9 mouse cellular contexts compared by ENCODE assay signal in genomic region chr12:57534879-57535611, GRCm38 (mm10). TPM values are rescaled to one million over a fixed set of nuclear protein-coding genes. Genes with fewer than 3 reads are reported as not detected.
DNase-seq lines count a peak whose midpoint lies in the region; ATAC-seq and TF ChIP-seq lines count a peak whose summit lies in the region.
"Had no signal": no experiment of that assay in that cellular context is flagged by ENCODE, and none has a peak within 500 bp of the region (broad histone marks: within the 10 kb centered on the region; RNA-seq: fewer than 3 reads in every experiment).

No protein-coding gene starts in this region.

- no peaks in the 10 kb centered on the region for H3K79me2 ChIP-seq in liver, adult 2 months (ENCODE audit: control insufficient read depth, insufficient read depth, low read length)

- H3K36me3 ChIP-seq in forebrain, embryonic 13.5 days (ENCODE audit: poor library complexity, severe bottlenecking) = no peaks in the 10 kb centered on the region
- no peaks in the 10 kb centered on the region for H3K36me3 ChIP-seq in liver, adult 2 months (ENCODE audit: control insufficient read depth, insufficient read depth, low read length)

- H3K4me3 ChIP-seq in forebrain, embryonic 13.5 days = peak overlapping the region; percentile 12; the same call in 1 of the 2 replicates
- H3K4me3 ChIP-seq in liver, adult 2 months (ENCODE audit: insufficient read depth, low read depth, low read length) = peak overlapping the region; percentile 62; the same call in 1 of the 2 replicates

- ATAC-seq in forebrain, embryonic 13.5 days = peak; percentile 62

- no peak overlapping the region for H3K27ac ChIP-seq in forebrain, embryonic 13.5 days
- H3K27ac ChIP-seq in liver, adult 2 months (replicated peaks; ENCODE audit: insufficient read depth, low read depth, low read length) = peak overlapping the region; percentile 33; the same call in 1 of the 2 replicates

- H3K4me2 ChIP-seq in forebrain, embryonic 13.5 days = peak overlapping the region; percentile 51

- TF ChIP-seq POLR2A in liver, adult 2 months (IDR thresholded peaks at IDR 0.05; ENCODE audit: extremely low read depth, insufficient read depth, low read length) = no peak

- under 1% methylated on average over 37 of the region's 39 CpGs for WGBS in forebrain, embryonic 13.5 days
- WGBS in liver, adult 2 months = 22% methylated on average over 38 of the region's 39 CpGs

- DNase-seq in cerebellum, postnatal 10 days = peak; percentile 27 to 36
- DNase-seq in cerebellum, postnatal 4 days (ENCODE audit: low spot score in 2 of 2) = no peak
- DNase-seq in liver, adult 2 months (ENCODE audit: extremely low read depth, low read depth, low spot score) = peak; percentile 11
- DNase-seq in neural tube, embryonic 10.5 days (ENCODE audit: extremely low spot score, low spot score) = peak; percentile 58
- no peak for DNase-seq in c-Kit-positive CD71-positive TER-119-positive erythroid progenitor cells, embryonic 14.5 days (ENCODE audit: low spot score)
- no peak for DNase-seq in layer of hippocampus, postnatal 14 days (ENCODE audit: low spot score in 2 of 2)
- DNase-seq in spleen, adult 12 weeks (ENCODE audit: low spot score) = no peak

- H3K4me1 ChIP-seq in forebrain, embryonic 13.5 days = peaks cover 24% of the 10 kb centered on the region
- H3K4me1 ChIP-seq in liver, adult 2 months (ENCODE audit: control insufficient read depth, insufficient read depth, low read length) = peaks cover 5% of the 10 kb centered on the region; the same call in 1 of the 2 replicates

- no peaks in the 10 kb centered on the region for H3K9me3 ChIP-seq in forebrain, embryonic 13.5 days (replicated peaks)

- H3K9ac ChIP-seq in forebrain, embryonic 13.5 days = no peak overlapping the region
- peak overlapping the region; percentile 82 for H3K9ac ChIP-seq in liver, adult 2 months (ENCODE audit: low read depth, low read length)

- peaks cover 89% of the 10 kb centered on the region for H3K27me3 ChIP-seq in forebrain, embryonic 13.5 days
- no peaks in the 10 kb centered on the region for H3K27me3 ChIP-seq in liver, adult 2 months (ENCODE audit: control insufficient read depth, insufficient read depth, low read length)

- no peak for TF ChIP-seq CTCF in liver, adult 2 months (IDR thresholded peaks at IDR 0.05; ENCODE audit: low read depth, low read length)

RNA-seq across cellular contexts. Expression of gene Foxa1, which starts 11.7 kb away (rescaled TPM):
- 0.43 and 1.0 TPM in 2 replicates for polyA plus RNA-seq in forebrain, embryonic 13.5 days (2015; fragmentation: Nextera tagmentation; extraction: Ambion mirVana)
- total RNA-seq in liver, adult 2 months (2014; rRNA removed) = 4.1 and 5.2 TPM in 2 replicates
- polyA plus RNA-seq in liver, adult 2 months (2012; rRNA removed) = 11.8 and 15.2 TPM in 2 replicates
- total RNA-seq in layer of hippocampus, postnatal 14 days (2021) = not detected
- polyA plus RNA-seq: spleen, adult 2 months had no signal

RNA-seq across cellular contexts. Expression of gene Ttc6, which starts 28.9 kb away (rescaled TPM):
- polyA plus RNA-seq in forebrain, embryonic 13.5 days (2015; fragmentation: Nextera tagmentation; extraction: Ambion mirVana) = 0.14 and 0.50 TPM in 2 replicates
- 1.0 and 1.1 TPM in 2 replicates for total RNA-seq in liver, adult 2 months (2014; rRNA removed)
- polyA plus RNA-seq in liver, adult 2 months (2012; rRNA removed) = 0.87 and 1.0 TPM in 2 replicates
- total RNA-seq in layer of hippocampus, postnatal 14 days (2021) = under 1 TPM; 0.30 to 0.48 TPM

Comparison
In these comparisons a context has a peak if more than half of its experiments do, and no peak if none do; other contexts are left out.
1. DNase-seq: peak in cerebellum, postnatal 10 days (2 of 2), liver, adult 2 months (single experiment) and neural tube, embryonic 10.5 days (single experiment); none in cerebellum, postnatal 4 days (0 of 2), c-Kit-positive CD71-positive TER-119-positive erythroid progenitor cells, embryonic 14.5 days (single experiment), layer of hippocampus, postnatal 14 days (0 of 2) and spleen, adult 12 weeks (single experiment).